Mouse (Mus musculus): ENCODE results near the gene Rxrb. TPM values are rescaled to one million over a fixed set of nuclear protein-coding genes. Genes with fewer than 3 reads are reported as not detected.

Rxrb gene
- polyA plus RNA-seq, 1 experiment from 2014 or later = 52.5 TPM

- no peak overlapping the region for H3K27ac ChIP-seq
- whole genome bisulfite sequencing = 88% methylated on average over 9 of the region's 9 CpGs
- H3K36me3 ChIP-seq = peaks cover 46% of the 10 kb centered on the region
- peaks cover 14% of the 10 kb centered on the region; the same call in 1 of the 2 replicates for H3K27me3 ChIP-seq
- H3K4me1 ChIP-seq = peaks cover 58% of the 10 kb centered on the region
- H3K9ac ChIP-seq = no peak overlapping the region
- no peak overlapping the region for H3K4me3 ChIP-seq
- no peak for ATAC-seq (ENCODE audit: insufficient number of reproducible peaks, low FRiP score, low TSS enrichment, low read depth)
- H3K4me2 ChIP-seq = no peak overlapping the region
- no peaks in the 10 kb centered on the region for H3K9me3 ChIP-seq
These were observed 3.9 kb downstream of the Rxrb start for GRCm38 (mm10) chr17:34035517-34035916.

GRCm38 (mm10) chr17:34036647-34037046 lies 5.0 kb downstream of the Rxrb start:
- H3K36me3 ChIP-seq = peaks cover 45% of the 10 kb centered on the region

GRCm38 (mm10) chr17:34037241-34037640 lies 5.6 kb downstream of the Rxrb start:
- H3K27me3 ChIP-seq = peaks cover 25% of the 10 kb centered on the region
- no peak for ATAC-seq (ENCODE audit: insufficient number of reproducible peaks, low FRiP score, low TSS enrichment, low read depth)
- H3K4me2 ChIP-seq = no peak overlapping the region
- H3K4me1 ChIP-seq = peaks cover 64% of the 10 kb centered on the region
- no peak overlapping the region for H3K9ac ChIP-seq
- H3K27ac ChIP-seq = peak overlapping the region; percentile 71; the same call in 1 of the 2 replicates
- 90% methylated on average over 7 of the region's 7 CpGs for WGBS
- no peak overlapping the region for H3K4me3 ChIP-seq
- H3K9me3 ChIP-seq = no peaks in the 10 kb centered on the region
- peaks cover 45% of the 10 kb centered on the region for H3K36me3 ChIP-seq

More at GRCm38 (mm10) chr17:34036647-34037046, 5.0 kb downstream of the Rxrb start:
- H3K9ac ChIP-seq = no peak overlapping the region
- ATAC-seq (ENCODE audit: insufficient number of reproducible peaks, low FRiP score, low TSS enrichment, low read depth) = no peak
- no peak overlapping the region for H3K27ac ChIP-seq
- no peak overlapping the region for H3K4me2 ChIP-seq
- WGBS = 83% methylated on average over 10 of the region's 10 CpGs
- no peak overlapping the region for H3K4me3 ChIP-seq
- no peaks in the 10 kb centered on the region for H3K9me3 ChIP-seq
- H3K27me3 ChIP-seq = peaks cover 19% of the 10 kb centered on the region
- H3K4me1 ChIP-seq = peaks cover 60% of the 10 kb centered on the region

GRCm38 (mm10) chr17:34038440-34038839 lies 6.8 kb downstream of the Rxrb start:
- Histone ChIP-seq H3K27ac (peak overlapping the region; percentile 84), H3K4me3 (peak overlapping the region; percentile 42)

GRCm38 (mm10) chr17:34038878-34039561 lies 7.4 kb downstream of the Rxrb start, which contains the start of gene Col11a2:
Gene Col11a2 (plus strand): TSS chr17:34039437.
- Histone ChIP-seq H3K27ac (peak within 1 kb of the TSS; percentile 84), H3K36me3 (peaks cover 38% of the 10 kb centered on the region), H3K4me3 (peak within 1 kb of the TSS; percentile 42), H3K9me3 (no peaks in the 10 kb centered on the region), H3K4me2 (peak within 1 kb of the TSS; percentile 40), H3K9ac (peak within 1 kb of the TSS; percentile 21; the same call in 1 of the 2 replicates), H3K27me3 (peaks cover 27% of the 10 kb centered on the region), H3K4me1 (peaks cover 48% of the 10 kb centered on the region)
- peak; percentile 58 for ATAC-seq (ENCODE audit: insufficient number of reproducible peaks, low FRiP score, low TSS enrichment, low read depth)
- WGBS = 4% methylated on average over 28 of the region's 28 CpGs

More at GRCm38 (mm10) chr17:34038440-34038839, 6.8 kb downstream of the Rxrb start:
- ATAC-seq (ENCODE audit: insufficient number of reproducible peaks, low FRiP score, low TSS enrichment, low read depth) = peak; percentile 41; the same call in 1 of the 2 replicates
- Histone ChIP-seq H3K9ac (no peak overlapping the region), H3K36me3 (peaks cover 44% of the 10 kb centered on the region), H3K27me3 (peaks cover 27% of the 10 kb centered on the region), H3K4me2 (peak overlapping the region; percentile 40), H3K4me1 (peaks cover 54% of the 10 kb centered on the region), H3K9me3 (no peaks in the 10 kb centered on the region)
- 16% methylated on average over 21 of the region's 21 CpGs for WGBS

- 20% methylated on average over 17 of the region's 17 CpGs for whole genome bisulfite sequencing
These were observed 8.2 kb downstream of the Rxrb start for GRCm38 (mm10) chr17:34039562-34040450.

GRCm38 (mm10) chr17:34045941-34046340 lies 14.3 kb downstream of the Rxrb start:
- H3K36me3 ChIP-seq = peaks cover 13% of the 10 kb centered on the region; the same call in 1 of the 2 replicates
- no peak overlapping the region for H3K4me3 ChIP-seq
- ATAC-seq (ENCODE audit: insufficient number of reproducible peaks, low FRiP score, low TSS enrichment, low read depth) = no peak
- peaks cover 13% of the 10 kb centered on the region for H3K27me3 ChIP-seq
- H3K27ac ChIP-seq = no peak overlapping the region
- H3K4me2 ChIP-seq = no peak overlapping the region
- peaks cover 19% of the 10 kb centered on the region; the same call in 1 of the 2 replicates for H3K4me1 ChIP-seq
- no peak overlapping the region for H3K9ac ChIP-seq
- 77% methylated on average over 14 of the region's 14 CpGs for WGBS
- no peaks in the 10 kb centered on the region for H3K9me3 ChIP-seq

More at GRCm38 (mm10) chr17:34039562-34040450, 8.2 kb downstream of the Rxrb start:
- H3K36me3 ChIP-seq = peaks cover 32% of the 10 kb centered on the region
- peak overlapping the region; percentile 40 for H3K4me2 ChIP-seq
- no peaks in the 10 kb centered on the region for H3K9me3 ChIP-seq
- peak overlapping the region; percentile 42 for H3K4me3 ChIP-seq
- H3K27me3 ChIP-seq = peaks cover 27% of the 10 kb centered on the region
- ATAC-seq (ENCODE audit: insufficient number of reproducible peaks, low FRiP score, low TSS enrichment, low read depth) = no peak
- peak overlapping the region; percentile 21; the same call in 1 of the 2 replicates for H3K9ac ChIP-seq
- H3K27ac ChIP-seq = peak overlapping the region; percentile 84
- H3K4me1 ChIP-seq = peaks cover 46% of the 10 kb centered on the region

GRCm38 (mm10) chr17:34047404-34048050 lies 15.9 kb downstream of the Rxrb start:
- Histone ChIP-seq H3K27me3 (no peaks in the 10 kb centered on the region), H3K4me1 (0 out of 2 replicates have a peak, but pooled peaks cover 6% of the 10 kb centered on the region), H3K4me2 (no peak overlapping the region), H3K27ac (no peak overlapping the region), H3K9me3 (no peaks in the 10 kb centered on the region), H3K36me3 (peaks cover 15% of the 10 kb centered on the region; the same call in 1 of the 2 replicates), H3K4me3 (no peak overlapping the region), H3K9ac (no peak overlapping the region)
- WGBS = 92% methylated on average over 5 of the region's 5 CpGs
- no peak for ATAC-seq (ENCODE audit: insufficient number of reproducible peaks, low FRiP score, low TSS enrichment, low read depth)

DNA sequence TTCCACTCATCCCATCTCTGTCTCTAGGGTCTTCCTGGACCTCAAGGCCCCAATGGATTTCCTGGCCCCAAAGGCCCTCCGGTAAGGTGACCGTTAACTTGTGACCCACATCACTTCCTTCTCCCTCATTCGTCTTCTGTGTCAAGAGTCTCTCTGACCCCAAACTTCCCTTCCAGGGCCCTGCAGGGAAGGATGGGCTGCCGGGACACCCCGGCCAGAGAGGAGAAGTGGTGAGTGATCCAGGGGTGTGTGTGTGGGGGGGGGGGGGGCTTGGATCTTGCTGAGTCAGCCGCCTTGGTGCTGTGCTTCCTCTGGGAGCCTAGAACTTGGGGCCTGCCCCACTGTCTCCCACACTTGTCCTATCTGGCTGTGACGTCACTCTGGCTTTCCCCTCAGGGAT lies 25.6 kb downstream of the Rxrb start:
- H3K4me2 ChIP-seq = no peak overlapping the region
- WGBS = 68% methylated on average over 7 of the region's 7 CpGs
- H3K27ac ChIP-seq = peak overlapping the region; percentile 19; the same call in 1 of the 2 replicates
- peaks cover 14% of the 10 kb centered on the region for H3K36me3 ChIP-seq
- ATAC-seq (ENCODE audit: insufficient number of reproducible peaks, low FRiP score, low TSS enrichment, low read depth) = no peak
- no peaks in the 10 kb centered on the region for H3K27me3 ChIP-seq
- no peak overlapping the region for H3K9ac ChIP-seq
- peaks cover 5% of the 10 kb centered on the region; the same call in 1 of the 2 replicates for H3K4me1 ChIP-seq
- H3K4me3 ChIP-seq = no peak overlapping the region
- no peaks in the 10 kb centered on the region for H3K9me3 ChIP-seq

- Histone ChIP-seq H3K9ac (no peak overlapping the region), H3K4me1 (no peaks in the 10 kb centered on the region), H3K27me3 (no peaks in the 10 kb centered on the region), H3K4me2 (no peak overlapping the region), H3K36me3 (peaks cover 3% of the 10 kb centered on the region; the same call in 1 of the 2 replicates), H3K9me3 (no peaks in the 10 kb centered on the region), H3K27ac (no peak overlapping the region), H3K4me3 (no peak overlapping the region)
- WGBS = 56% methylated on average over 3 of the region's 3 CpGs
- ATAC-seq (ENCODE audit: insufficient number of reproducible peaks, low FRiP score, low TSS enrichment, low read depth) = no peak
These were observed 37.3 kb downstream of the Rxrb start for GRCm38 (mm10) chr17:34068864-34069263.

DNA sequence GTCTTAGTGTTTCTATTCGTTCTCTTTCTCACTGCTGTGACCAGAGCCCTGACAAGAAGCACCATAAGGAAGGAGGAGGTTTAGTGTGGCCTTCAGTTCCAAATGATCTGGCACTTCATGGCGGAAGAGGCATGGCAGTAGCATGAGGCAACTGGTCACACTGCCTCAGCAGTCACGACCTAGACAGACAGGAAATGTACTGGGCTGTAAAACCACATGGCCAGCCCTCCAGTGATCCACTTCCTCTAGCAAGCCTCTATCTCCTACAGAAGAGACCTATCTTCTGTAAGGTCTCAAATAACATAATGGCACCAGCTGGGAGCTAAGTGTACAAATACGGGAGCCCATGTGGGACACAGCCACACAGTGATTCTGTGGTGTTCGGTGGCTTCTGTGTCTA lies 40.5 kb downstream of the Rxrb start:
- ATAC-seq (ENCODE audit: insufficient number of reproducible peaks, low FRiP score, low TSS enrichment, low read depth) = no peak
- Histone ChIP-seq H3K36me3 (no peaks in the 10 kb centered on the region), H3K27ac (no peak overlapping the region), H3K9me3 (no peaks in the 10 kb centered on the region), H3K4me2 (no peak overlapping the region), H3K4me1 (0 out of 2 replicates have a peak, but pooled peaks cover 3% of the 10 kb centered on the region), H3K4me3 (no peak overlapping the region), H3K9ac (no peak overlapping the region), H3K27me3 (peaks cover 21% of the 10 kb centered on the region)
- 73% methylated on average over 5 of the region's 5 CpGs for WGBS
